Mouse (Mus musculus) gastrocnemius, postnatal 25 days (tissue): Measurements from ENCODE around the gene Lama4. TPM values are rescaled to one million over a fixed set of nuclear protein-coding genes. Genes with fewer than 3 reads are reported as not detected.

Experiments used
- DNase-seq: peaks from one replicate; pipeline ENCODE4 v3.0.0; 2022
- long read RNA-seq, 2 experiments: library from polyadenylated mRNA; stranded (forward); transcript quantifications; one replicate each; pipeline ENCODE4 v2.0.0; 2021
- total RNA-seq, 2 experiments: library from RNA; stranded (reverse); gene quantifications; 1 replicate in 1 of 2; 2 replicates in 1 of 2; pipeline ENCODE4 v1.2.3; 2021

Lama4 gene
- 10 to 100 TPM; 23.3 to 34.6 TPM for total RNA-seq
- long read RNA-seq, experiment 1, full-length matches to known transcripts = 1 of 4 reads
- long read RNA-seq, experiment 1, partial matches to known transcripts = 1 of 4 reads
- long read RNA-seq, experiment 1, other reads (novel, unspliced or antisense) = 2 of 4 reads
- long read RNA-seq, experiment 2, full-length matches to known transcripts = 3 of 6 reads
- long read RNA-seq, experiment 2, partial matches to known transcripts = 2 of 6 reads
- long read RNA-seq, experiment 2, other reads (novel, unspliced or antisense) = 1 of 6 reads

DNA sequence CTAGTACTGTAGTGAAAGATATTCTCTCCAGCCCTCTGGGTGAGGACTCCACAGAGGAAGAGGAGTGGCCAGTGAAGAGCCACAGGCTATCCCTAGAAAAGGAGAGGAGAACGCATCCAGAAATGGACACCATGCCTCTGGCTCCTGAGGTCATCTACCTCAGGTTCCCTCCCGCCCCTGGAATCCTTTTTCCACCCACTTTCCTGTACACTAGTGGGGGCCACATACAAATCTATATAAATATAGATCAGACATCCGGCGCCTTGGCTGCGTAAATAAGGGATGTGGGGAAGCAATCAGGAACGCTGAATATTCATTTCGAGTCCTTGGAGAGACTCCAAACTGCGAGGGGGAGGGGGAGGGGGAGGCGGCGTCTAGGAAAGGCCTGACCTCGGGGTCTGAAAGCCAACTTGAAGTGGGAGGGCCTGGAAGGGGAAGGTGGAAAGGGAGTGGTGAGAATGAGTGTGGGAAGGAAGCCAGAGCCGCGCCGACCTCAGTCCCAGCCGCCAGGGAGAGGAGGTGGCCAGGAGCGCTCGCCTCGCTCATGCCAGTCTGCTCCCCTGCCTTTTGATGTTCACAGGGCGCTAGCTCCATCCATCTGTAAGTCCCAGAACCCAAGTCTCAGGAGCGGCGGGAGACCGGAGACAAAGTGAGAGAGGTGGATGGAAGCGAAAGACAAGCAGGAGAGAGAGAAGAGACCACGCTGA is at the start of gene Lama4:
Lama4 (plus strand) TSS at position 441 of the 707 bp plus-strand sequence.
- peak; percentile 71 for DNase-seq

DNA sequence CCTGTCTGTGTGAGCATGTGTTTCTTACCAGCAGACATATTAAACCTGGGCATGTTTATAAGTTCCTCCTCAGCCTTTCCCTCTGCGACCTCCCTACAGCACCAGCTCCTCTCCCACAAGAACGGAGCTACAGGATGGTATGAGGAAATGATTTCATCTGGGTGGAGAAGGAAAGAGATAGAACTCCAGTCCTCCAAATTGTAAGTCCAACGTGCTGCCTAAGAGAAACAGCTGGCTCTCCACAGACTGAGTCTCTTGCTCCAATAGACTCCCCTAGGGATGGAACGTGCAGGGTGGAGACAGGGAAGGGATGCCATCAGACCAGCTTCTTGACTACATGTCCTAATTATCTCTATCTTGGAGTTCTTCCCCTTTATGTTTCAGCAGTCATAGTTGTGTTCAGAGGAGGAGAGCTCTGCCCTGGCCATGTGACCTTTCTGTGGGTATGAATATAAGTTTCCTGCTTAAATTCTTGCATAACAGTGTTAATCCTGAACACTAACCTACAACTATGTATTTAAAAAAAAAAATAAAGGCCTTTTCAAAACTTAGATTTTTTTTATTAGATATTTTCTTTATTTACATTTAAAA is 49.2 kb upstream of the Lama4 start:
- DNase-seq = peak; percentile 42

DNA sequence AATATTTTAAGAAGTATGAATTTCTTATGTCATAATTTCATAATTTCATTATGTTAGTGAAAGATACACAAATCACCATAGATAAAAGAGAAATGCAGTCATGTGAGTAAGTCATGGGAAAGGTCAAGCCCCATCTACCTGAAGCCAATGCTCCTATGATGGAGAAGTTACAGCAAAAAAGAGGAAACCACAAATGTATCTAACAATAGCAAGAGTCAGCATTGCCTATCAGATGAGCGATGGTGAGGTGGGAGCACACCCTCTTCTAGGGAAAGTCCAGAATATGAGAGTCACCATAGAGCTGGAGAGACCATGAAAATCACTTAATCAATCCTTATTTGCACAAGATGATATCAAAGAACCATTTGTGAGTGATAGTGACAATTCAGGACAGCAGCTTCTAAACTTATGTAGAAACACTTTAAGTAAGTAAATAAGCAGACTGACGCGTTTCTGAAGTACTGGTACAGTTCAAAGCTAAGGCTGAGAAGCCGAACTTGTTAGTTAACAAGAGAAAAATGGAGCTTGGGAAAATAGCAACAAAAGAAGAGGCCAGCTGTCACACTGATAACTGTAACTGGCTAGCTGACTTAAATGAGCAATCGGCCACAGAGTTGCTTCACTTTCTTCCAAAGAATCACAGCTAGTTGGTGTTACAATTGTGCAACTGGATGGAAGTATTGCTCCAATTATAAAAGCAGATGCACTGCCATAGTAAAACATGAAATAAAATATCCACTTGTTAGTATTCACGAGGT is 36.2 kb upstream of the Lama4 start:
- no peak for DNase-seq

GRCm38 (mm10) chr10:38944701-38945100 is 20.6 kb upstream of the Lama4 start:
- DNase-seq = no peak

- DNase-seq = no peak
These were observed 3.4 kb upstream of the Lama4 start for GRCm38 (mm10) chr10:38961920-38962319.

DNA sequence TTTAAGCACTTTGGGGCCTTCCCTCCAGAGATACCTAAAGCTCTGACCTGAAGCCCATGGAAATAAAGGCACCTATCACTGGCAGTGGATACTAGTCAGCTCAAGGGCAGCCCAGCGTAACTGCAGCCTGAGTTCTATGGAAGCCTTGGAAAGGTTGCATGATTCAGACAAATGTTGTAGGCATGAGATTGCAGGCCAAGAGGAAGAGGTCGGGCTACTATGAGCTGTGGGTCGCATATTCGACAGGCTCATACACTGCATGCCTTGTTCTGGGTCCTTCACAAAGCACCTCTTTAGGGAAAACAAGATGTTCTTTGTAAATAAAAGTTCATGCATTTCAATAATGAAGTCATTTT is 618 bp upstream of the Lama4 start:
- DNase-seq = no peak

GRCm38 (mm10) chr10:38965857-38966256 is 542 bp downstream of the Lama4 start:
- DNase-seq = no peak

DNA sequence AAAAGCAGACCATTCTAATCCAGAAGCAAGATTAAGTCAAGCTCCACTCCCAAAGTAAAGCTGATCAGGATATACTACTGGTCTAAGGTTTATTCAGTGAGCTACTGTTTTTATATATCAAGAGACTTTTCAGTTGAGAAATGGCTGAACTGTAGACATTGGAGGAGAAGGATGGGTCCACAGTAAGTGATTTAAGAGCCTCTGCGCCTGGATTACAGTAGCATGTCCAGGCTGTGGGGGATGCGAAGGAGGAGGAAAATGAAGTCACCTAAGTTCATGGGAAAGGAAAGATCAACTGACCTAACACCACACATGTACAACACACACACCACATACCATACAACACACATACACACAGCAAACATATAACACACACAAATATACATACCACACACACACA is 1.3 kb downstream of the Lama4 start:
- DNase-seq = no peak

GRCm38 (mm10) chr10:38968326-38969072 is 3.2 kb downstream of the Lama4 start:
- peak; percentile 25 for DNase-seq

GRCm38 (mm10) chr10:38969543-38969942 is 4.2 kb downstream of the Lama4 start:
- DNase-seq = no peak

DNA sequence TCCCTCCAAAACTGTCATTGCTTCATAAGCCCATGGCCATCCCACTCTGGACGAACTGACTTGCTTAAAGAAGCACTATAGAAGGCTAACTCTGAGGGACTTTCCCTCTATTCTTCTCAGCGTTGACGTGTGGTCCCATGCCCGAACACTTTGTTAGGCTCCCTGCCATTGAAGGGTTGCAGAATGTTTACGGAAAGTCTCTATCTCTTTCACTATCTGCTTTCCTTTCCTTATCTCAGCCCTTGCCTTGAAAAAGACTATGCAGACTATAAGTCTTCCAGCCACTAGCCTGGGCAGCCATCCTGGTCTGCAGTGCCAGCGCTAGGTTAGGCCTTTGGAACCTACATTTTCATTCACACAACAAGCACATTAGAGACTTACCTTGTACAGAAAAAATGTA is 4.7 kb downstream of the Lama4 start:
- no peak for DNase-seq

DNA sequence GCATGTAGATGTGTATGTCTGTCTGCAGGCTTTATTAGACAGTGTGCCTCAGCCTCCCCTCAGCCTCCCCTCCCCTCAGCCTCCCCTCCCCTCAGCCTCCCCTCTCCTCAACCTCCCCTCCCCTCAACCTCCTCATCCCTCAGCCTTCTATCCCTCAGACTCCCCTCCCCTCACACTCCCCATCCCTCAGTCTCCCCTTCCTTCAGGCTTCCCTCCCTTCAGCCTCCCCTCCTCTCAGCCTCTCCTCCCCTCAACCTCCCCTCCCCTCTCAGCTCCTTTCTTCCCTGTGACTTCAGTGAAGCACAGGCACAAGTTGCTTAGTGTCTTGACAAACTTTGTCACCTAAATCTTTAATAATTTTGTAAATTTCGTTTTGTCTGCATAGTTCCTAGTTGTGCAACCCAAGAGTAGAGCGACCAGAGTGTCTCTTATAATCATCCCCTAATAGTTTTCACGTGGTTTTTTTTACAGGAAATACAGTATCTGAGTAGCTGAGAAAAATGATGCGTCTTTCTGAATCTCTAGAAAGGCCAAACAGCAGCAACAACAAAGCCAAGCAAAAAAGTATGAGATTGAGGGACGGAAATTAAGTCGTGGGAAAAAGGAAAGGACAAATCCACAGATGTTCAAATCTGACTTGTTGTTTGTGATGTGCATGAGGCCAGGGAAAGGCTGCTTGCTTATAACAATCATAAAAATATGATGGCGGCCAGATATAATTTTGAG is 7.1 kb downstream of the Lama4 start:
- no peak for DNase-seq

- DNase-seq = no peak
These were observed 7.7 kb downstream of the Lama4 start for GRCm38 (mm10) chr10:38973016-38973415.

DNA sequence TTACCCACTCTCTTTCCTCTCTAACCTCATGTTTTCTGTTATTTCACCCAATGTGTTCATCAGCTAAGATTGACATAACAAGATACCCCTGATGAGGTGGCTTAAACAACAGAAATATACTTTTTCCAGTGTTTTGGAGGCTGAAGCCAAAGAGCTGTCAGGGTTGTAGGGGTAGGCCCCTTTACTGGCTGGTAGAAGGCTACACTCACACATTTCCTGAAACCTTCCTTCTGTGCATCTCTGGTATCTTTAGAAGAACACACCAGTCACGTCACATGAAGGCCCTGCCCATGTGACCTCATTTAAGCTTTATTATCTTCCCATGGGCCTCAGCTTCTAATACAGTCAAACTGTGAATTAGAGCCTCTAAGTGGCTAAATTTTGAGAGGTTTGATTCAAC is 12.9 kb downstream of the Lama4 start:
- no peak for DNase-seq

DNA sequence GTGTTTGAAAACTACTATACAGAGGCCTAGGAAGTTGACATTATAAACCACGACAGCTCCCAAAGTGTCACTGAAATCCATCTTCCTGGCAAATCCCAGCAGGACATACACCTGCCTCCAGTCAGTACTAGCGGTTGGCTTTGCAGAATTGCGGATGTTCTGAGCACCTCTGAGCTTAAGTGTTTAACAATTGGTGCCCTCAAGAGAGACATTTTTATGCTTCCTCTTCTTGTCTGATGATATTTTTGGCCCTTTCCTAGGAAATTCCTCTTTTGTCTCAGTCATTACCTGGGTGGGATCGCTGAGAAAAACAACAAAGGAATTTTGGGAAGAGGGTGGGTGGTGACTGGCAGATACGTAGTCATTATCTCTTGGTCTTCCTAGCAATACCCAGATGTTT is 14.4 kb downstream of the Lama4 start:
- DNase-seq = no peak

- DNase-seq = no peak
These were observed 15.7 kb downstream of the Lama4 start for GRCm38 (mm10) chr10:38980980-38981379.

DNA sequence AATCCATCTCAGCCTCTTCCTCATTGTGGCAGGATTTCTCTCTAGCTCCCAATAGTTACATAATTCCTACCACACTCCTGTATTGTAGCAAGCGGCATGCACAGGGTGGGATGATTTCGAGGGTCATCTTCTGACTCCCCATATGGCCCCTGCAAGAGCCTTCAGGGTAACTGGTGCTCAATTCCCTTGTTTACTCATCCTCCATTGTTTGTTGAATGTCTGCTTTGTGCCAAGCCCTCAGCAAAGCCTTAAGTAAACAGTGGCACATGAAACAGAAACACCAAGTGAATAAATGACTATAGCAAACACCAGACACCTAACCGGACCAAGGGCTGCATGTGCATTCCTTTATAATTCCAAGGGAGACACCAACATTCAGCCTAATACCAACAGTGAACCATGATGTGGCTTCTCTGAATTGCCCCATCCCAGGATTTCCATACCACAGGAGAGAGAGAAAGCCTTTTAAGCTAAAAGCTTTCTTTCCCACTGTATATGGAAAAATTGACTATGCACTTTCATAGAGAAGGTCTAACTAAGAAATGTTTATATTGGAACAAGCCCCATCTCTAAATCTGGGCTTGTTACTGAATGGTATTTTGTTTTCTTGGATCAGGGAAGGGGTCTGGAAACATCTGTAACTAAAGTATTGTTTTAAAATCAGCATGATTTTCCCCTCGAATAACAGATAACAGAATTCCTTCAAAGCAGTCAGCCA is 19.2 kb downstream of the Lama4 start:
- no peak for DNase-seq

DNA sequence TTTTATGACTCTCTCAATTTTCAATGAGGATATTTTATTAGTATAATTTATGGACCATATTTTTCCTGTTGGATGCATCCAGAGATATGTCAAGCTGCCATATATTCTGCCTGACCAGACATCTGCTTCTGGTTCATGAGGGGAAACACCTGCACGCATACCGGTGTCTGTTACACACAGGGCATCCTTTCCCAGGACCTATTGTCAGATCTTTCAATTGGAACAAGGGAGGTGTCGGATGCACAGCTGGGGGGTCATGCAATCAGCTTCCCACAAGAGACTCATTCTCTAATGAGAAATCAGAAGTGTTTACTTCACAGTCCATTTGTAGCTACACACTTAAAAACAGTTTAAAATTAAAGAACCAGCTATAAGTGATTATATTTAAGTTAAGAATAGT is 20.7 kb downstream of the Lama4 start:
- no peak for DNase-seq

DNA sequence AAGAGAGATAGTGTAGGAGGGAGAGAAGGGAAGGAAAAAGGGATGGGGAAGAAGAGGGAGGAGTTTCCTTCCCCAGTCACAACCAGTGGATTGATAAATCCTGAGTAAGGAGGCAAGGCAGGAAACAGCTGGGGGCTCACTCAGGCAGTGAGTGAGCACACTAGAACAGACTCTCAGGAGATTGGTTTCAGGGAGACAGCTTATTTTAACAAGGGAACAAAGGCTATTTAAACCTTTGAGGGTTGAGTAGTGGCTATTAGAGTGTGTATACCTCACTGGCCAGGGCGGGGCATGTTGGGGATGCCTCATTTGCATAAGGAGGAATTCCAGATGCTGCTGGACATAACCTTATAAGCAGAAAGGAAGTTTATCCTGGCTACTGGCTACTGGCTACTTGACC is 27.5 kb downstream of the Lama4 start:
- DNase-seq = no peak

DNA sequence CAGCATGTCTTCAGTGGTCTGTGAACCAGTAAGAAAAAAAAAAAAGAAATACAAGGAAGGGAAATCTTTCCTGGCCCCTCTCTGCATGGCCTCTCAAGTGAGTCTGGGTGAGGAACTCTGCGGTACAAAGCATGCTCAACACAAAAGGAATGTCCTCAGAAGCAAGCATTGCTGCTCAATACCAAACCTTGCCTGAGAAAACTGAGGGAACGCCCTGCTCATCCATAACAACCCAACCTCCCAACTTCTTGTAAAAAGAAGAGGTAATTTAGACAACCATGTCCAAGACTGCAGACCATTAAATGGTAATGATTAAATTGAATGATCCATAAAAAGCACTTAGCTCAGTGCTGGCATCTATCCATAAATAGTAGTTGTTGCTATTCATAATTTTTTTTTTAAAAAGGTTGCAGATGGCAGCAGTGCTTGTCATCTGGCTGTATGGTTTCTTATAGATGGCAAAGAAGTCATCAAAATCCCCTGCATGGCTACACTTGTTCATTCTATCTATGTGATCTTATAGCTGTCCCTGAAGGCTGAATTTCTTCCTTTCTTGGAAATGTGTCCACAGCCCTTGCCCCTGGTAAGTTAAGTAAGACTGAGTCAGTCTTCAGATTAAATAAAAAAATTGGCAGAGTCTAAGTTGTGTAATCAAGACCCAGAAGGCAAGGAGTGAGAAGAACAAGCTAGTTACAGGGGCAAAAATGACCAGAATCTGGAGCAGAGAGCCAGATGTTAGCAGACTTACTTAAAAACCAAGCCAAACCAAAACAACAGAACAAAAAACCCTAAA is 28.5 kb downstream of the Lama4 start:
- DNase-seq = no peak
